Mouse (Mus musculus): ENCODE data around the gene 2300002M23Rik. TPM values are rescaled to one million over a fixed set of nuclear protein-coding genes. Genes with fewer than 3 reads are reported as not detected.

2300002M23Rik gene
- polyA plus RNA-seq, 1 experiment: 7.4 TPM

GRCm38 (mm10) chr17:35556186-35556765 lies 11.0 kb upstream of the 2300002M23Rik start:
- DNase-seq (ENCODE audit: low read depth): no peak

DNA sequence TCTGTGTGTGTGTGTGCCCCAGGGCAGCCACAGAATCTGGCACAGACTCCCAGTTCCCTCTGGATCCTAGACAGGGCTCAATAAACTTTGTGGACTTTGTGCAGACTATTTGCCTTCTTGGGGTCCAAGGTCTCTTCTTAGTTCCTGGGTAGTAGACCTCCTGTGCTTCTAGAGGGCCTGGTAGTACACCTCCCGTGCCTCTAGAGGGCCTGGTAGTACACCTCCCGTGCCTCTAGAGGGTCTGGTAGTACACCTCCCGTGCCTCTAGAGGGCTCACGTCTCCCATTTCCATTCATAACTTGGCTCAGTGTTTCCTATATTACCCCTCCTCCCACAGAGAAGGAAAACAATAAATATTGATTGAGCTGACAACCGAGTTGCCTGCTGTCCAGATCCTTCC lies 10.4 kb upstream of the 2300002M23Rik start:
- DNase-seq (ENCODE audit: low read depth): no peak

DNA sequence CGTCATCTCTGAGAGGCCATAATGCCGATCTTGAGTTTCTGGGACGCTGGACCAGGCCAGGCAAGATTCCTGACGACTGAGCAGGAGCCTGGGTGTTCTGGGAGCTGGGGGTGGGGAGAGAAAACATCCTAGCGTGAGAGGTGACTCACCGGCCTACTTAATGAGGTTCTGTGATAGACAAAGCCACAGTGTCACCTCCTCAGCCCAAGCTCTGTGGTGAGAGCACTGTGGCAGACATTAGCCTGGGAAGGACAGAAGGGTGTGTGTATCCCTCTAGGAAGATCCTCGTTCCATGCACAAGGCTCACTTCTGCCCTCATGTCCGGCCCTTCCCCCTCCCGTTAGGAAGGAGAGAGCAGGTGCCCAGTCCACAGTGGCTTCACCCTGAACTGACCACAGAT lies 9.9 kb upstream of the 2300002M23Rik start:
- DNase-seq (ENCODE audit: low read depth): no peak

DNA sequence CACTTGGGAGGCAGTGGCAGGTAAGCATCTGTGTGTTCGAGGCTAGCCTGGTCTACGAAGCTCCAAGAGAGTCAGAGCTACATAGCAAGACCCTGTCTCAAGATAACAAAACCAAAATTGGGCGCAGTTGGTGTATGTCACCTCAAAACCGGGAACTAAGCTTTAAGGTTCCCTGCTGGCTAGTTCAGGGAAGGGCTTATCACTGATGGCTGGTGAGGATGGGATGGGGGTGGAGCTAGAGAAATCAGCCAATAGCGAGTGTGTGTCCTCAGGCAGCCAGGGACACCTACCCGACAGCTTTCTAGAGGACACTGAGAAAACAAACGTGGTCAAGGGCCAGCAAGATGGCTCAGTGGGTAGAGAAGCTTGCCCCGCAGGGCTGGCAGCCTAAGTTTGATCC lies 9.0 kb upstream of the 2300002M23Rik start:
- DNase-seq (ENCODE audit: low read depth): no peak

DNA sequence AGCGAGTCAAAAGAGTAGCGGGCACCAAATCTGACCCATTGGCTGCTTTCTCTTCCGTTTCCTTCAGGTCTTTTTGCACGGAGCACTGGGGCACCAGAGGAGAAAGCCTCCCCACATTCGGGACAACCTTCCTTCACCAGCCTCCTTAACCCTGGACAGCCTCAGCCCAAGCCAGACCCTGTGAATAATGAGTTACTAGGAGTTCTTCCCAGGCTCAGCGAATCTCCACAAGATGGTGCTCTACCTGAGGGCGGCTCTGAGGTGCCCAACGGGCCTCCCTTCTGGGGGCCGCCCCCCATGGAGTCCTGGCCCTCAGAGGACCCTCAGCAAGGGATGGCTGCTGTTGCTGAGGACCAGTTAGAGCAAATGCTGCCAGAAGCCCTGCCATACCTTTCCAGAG lies 517 bp downstream of the 2300002M23Rik start:
- no peak for DNase-seq (ENCODE audit: low read depth)

DNA sequence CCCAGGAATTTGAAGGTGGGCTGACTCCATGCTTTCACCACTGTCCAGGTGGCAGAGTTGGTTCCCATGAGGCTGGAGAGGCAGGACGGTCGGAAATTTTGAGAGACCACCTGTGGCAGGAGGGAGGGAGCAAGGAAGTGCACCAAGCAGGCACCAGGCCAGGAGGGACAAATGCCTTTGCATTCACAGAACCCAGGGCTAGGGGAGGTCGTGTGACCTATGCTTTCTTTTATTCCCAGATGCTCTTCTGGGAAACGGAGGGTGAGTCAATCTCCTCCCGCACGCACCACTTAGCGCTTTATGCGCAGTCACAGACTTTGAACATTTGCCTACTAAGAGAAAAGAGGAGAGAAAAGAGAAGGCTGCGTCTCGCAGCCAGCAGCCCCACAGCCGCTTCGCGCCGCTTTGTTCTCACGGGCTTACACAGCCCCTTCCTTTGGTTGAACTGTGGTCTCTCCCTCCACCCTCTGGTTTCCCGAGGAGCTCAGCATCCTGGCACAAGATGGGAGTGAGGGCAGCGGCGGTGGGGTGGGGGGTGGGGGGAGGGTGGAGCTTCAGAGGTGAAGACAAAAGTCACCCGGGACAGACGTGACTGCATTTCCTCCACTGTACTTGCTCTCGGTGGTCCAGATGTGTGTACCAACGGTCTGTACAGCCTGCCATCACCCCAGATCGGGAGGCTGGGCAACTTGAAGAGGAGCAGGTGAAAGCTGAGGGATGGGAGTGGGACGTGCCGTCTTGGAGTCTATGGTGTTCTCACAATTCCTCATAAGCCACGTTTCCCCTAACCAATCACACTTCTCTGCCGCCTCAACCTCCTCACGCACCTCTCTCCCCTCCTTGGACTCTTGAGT lies 2.1 kb downstream of the 2300002M23Rik start:
- no peak for DNase-seq (ENCODE audit: low read depth)

DNA sequence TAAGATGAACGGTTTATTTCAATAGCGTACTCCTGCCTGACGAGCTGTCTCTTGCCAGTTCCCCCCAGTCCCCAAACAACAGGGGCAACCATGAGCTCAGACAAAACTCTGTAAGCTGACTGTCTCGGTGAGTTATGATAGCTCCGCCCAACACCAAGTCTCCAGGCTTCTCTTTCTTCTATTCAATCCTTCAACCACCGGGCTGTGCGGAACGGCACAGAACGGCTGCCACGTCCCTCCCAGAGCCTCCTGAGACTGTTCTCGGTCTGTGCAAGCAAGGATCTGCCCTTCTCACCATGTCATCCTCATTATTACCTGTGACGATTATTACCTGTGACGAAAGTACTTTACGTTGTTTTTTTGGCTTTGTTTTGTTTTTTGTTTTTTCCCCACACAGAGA lies 3.6 kb downstream of the 2300002M23Rik start:
- no peak for DNase-seq (ENCODE audit: low read depth)

DNA sequence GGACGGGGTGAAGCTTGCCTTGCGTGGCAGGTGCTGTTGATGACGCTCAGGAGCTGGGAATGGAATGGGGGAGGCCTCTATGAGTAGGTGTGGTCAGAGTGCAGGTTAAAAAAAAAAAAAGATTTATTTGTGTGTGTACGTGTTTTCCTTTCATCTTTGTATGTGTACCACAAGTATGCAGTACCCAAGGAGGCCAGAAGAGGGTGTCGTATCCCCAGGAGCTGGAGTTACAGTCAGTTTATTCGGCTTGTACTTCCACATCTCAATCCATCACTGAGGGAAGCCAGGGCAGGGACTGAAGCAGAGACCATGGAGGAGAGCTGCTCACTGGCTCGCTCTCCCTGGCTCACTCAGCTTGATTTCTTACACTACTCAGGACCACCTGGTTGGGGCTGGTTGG lies 4.2 kb downstream of the 2300002M23Rik start:
- no peak for DNase-seq (ENCODE audit: low read depth)

DNA sequence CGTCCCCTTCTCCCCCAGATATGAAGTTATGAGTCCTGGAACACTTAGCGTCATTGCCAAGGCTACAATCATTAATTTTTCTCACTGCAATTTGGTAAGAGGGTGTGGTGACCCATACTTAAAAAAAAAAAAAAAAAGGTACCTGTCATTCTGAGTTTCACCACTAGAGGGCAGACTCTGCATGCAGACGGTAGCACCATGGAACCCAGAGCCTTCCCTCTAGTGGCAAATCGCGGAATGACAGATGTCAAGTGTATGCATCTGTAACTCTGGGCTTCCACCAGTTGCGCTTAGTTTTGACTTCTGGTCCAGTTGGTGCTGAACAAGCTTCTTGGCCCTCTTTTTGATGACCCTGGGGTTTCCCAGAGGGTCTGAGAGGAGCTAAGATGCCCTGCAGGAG lies 11.0 kb downstream of the 2300002M23Rik start:
- DNase-seq (ENCODE audit: low read depth): no peak

DNA sequence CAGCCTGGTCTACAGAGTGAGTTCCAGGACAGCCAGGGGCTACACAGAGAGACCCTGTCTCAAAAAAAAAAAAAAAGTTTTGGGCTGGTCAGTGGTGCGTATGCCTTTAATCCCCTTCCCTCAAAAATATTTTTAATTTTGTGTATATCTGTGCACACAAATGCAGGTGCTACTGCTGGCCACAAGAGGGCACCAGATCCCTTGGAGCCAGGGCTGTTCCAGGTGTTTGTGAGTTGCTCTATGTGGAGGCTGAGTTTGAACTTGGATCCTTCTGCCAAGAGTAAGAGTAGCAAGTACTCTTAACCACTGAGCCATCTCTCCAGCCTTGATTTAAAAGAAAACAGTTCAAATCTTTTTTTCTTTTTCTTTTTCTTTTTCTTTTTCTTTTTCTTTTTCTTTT lies 15.7 kb downstream of the 2300002M23Rik start:
- no peak for DNase-seq (ENCODE audit: low read depth)

GRCm38 (mm10) chr17:35584330-35584937 lies 17.2 kb downstream of the 2300002M23Rik start:
- DNase-seq (ENCODE audit: low read depth): no peak

GRCm38 (mm10) chr17:35587291-35587690 lies 20.0 kb downstream of the 2300002M23Rik start:
- DNase-seq (ENCODE audit: low read depth): no peak

- DNase-seq (ENCODE audit: low read depth): no peak
Observed at GRCm38 (mm10) chr17:35588387-35588786, 21.1 kb downstream of the 2300002M23Rik start.

- DNase-seq (ENCODE audit: low read depth): no peak
Observed at GRCm38 (mm10) chr17:35590410-35591218, 23.4 kb downstream of the 2300002M23Rik start.

DNA sequence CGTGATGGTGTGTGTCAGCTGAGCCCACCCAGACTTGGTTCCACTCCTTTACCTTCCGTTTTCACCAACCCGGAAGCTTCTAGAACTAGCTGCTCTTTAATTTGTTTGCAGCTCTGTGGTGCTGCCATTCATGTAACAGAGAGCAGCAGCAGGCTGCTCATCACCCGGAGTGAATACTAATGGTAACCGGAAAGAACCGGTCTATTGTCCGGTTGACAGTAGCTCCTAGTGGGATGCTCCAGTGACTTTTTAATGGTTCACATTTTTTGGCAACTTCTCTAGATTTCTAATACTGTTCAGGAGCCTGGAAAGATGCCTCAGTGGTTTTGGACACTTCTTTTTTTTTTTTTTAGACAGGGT lies 23.9 kb downstream of the 2300002M23Rik start:
- DNase-seq (ENCODE audit: low read depth): no peak

- no peak for DNase-seq (ENCODE audit: low read depth)
Observed at GRCm38 (mm10) chr17:35591731-35592130, 24.5 kb downstream of the 2300002M23Rik start.

DNA sequence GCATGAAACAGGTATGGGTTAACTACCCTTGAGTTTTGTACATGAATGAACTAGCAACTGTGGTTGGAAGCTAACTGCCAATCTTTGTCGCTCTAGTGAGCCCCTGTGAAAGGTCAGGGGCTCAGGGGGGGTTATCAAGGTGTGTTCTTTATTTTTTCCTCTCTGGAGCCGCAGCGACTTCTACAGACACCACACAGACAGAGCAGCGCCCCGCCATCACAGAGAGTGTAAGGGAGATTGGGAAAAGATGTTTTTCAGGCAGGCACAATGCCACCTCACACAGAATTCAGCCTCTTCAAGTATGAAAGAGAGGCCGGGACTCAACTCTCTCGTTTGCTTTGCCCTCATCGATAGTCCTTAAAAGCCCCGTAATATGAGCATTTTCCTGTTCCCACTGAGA lies 24.9 kb downstream of the 2300002M23Rik start:
- DNase-seq (ENCODE audit: low read depth): no peak

- no peak for DNase-seq (ENCODE audit: low read depth)
Observed at GRCm38 (mm10) chr17:35593786-35594185, 26.5 kb downstream of the 2300002M23Rik start.

- DNase-seq (ENCODE audit: low read depth): no peak
Observed at GRCm38 (mm10) chr17:35594456-35594855, 27.2 kb downstream of the 2300002M23Rik start.

- no peak for DNase-seq (ENCODE audit: low read depth)
Observed at GRCm38 (mm10) chr17:35597399-35597798, 30.1 kb downstream of the 2300002M23Rik start.

- no peak for DNase-seq (ENCODE audit: low read depth)
Observed at GRCm38 (mm10) chr17:35601249-35601648, 34.0 kb downstream of the 2300002M23Rik start, which contains the start of gene Sfta2. Gene Sfta2, plus strand, starts transcription at chr17:35601549.

- no peak for DNase-seq (ENCODE audit: low read depth)
Observed at GRCm38 (mm10) chr17:35601736-35602354, 34.6 kb downstream of the 2300002M23Rik start.

Data from gonadal fat pad, adult 2 months (tissue).